Mouse (Mus musculus) midbrain, embryonic 14.5 days (tissue): ENCODE measurements around the gene Tenm3. TPM values are rescaled to one million over a fixed set of nuclear protein-coding genes. Genes with fewer than 3 reads are reported as not detected.

Experiments used
- ATAC-seq: fragments of 200-750 bp; cut with Nextera tagmentation; 2 replicates; pipeline ENCODE4 v1.8.0; 2017; ENCODE audit warnings: moderate number of reproducible peaks, moderate library complexity; ENCODE audit not compliant: low FRiP score, low TSS enrichment
- DNase-seq: peaks from one replicate; pipeline ENCODE4 v3.0.0-alpha.2; 2015
- H3K27ac ChIP-seq: fragments of 300-500 bp; sonication (generic); replicated peaks from 2 replicates; pipeline ENCODE4 v1.5.1; 2014; ENCODE audit warnings: mild to moderate bottlenecking, low read depth, low read length, moderate library complexity
- H3K27me3 ChIP-seq: fragments of 300-500 bp; sonication (generic); 2 replicates; pipeline ENCODE4 v1.6.1; 2014; ENCODE audit warnings: low read length, control low read depth, mixed read lengths; ENCODE audit not compliant: control insufficient read depth, insufficient read depth
- H3K36me3 ChIP-seq: fragments of 300-500 bp; sonication (generic); 2 replicates; pipeline ENCODE4 v1.6.1; 2014; ENCODE audit warnings: low read length, control low read depth; ENCODE audit not compliant: control insufficient read depth, insufficient read depth
- H3K4me1 ChIP-seq: fragments of 300-500 bp; sonication (generic); 2 replicates; pipeline ENCODE4 v1.6.1; 2014; ENCODE audit warnings: mild to moderate bottlenecking, antibody characterized with exemption, low read length, control low read depth; ENCODE audit not compliant: control insufficient read depth, insufficient read depth
- H3K4me2 ChIP-seq: fragments of 300-500 bp; sonication (generic); 2 replicates; pipeline ENCODE4 v1.6.1; 2014; ENCODE audit warnings: mild to moderate bottlenecking, low read length, moderate library complexity
- H3K4me3 ChIP-seq: fragments of 300-500 bp; sonication (generic); replicated peaks from 2 replicates; pipeline ENCODE4 v1.5.1; 2014; ENCODE audit warnings: low read depth, low read length
- H3K9ac ChIP-seq: fragments of 300-500 bp; sonication (generic); replicated peaks from 2 replicates; pipeline ENCODE4 v1.6.1; 2014; ENCODE audit warnings: mild to moderate bottlenecking, low read length, moderate library complexity
- H3K9me3 ChIP-seq: fragments of 300-500 bp; sonication (generic); 2 replicates; pipeline ENCODE4 v1.6.1; 2016; ENCODE audit warnings: low read length, control low read depth, mixed read lengths; ENCODE audit not compliant: control insufficient read depth
- WGBS: fragments of 180-500 bp; shearing (Covaris S2); extraction: QIAGEN DNeasy Blood & Tissue Kit; methylation state at CpG from one replicate; pipeline ENCODE4 v1.1.7; 2014; 5-methylcytosine and 5-hydroxymethylcytosine counted together
- polyA plus RNA-seq: library from polyadenylated mRNA; unstranded; fragments of >200 nt; fragmentation: Nextera tagmentation; extraction: Ambion mirVana; gene quantifications from 2 replicates; pipeline ENCODE4 v1.2.1, GENCODE M21; 2014

Tenm3 gene
- polyA plus RNA-seq, 1 experiment from 2014 or later, result 61.6 TPM

GRCm38 (mm10) chr8:48545631-48546030 is 298.1 kb downstream of the Tenm3 start:
- H3K27me3 ChIP-seq, result no peaks in the 10 kb centered on the region

GRCm38 (mm10) chr8:48544840-48545239 is 298.9 kb downstream of the Tenm3 start:
- Histone ChIP-seq H3K4me2 (no peak overlapping the region), H3K27me3 (no peaks in the 10 kb centered on the region), H3K9ac (no peak overlapping the region), H3K27ac (no peak overlapping the region), H3K4me3 (no peak overlapping the region), H3K4me1 (no peaks in the 10 kb centered on the region), H3K36me3 (no peaks in the 10 kb centered on the region), H3K9me3 (no peaks in the 10 kb centered on the region)
- no peak for DNase-seq
- WGBS, result 67% methylated on average over 7 of the region's 7 CpGs
- ATAC-seq, result no peak

More at GRCm38 (mm10) chr8:48545631-48546030, 298.1 kb downstream of the Tenm3 start:
- no peak overlapping the region for H3K4me3 ChIP-seq
- H3K9me3 ChIP-seq, result no peaks in the 10 kb centered on the region
- no peak for ATAC-seq
- H3K36me3 ChIP-seq, result no peaks in the 10 kb centered on the region
- no peak overlapping the region for H3K27ac ChIP-seq
- WGBS, result 72% methylated on average over 5 of the region's 5 CpGs
- H3K4me1 ChIP-seq, result no peaks in the 10 kb centered on the region
- DNase-seq, result no peak
- H3K9ac ChIP-seq, result no peak overlapping the region
- H3K4me2 ChIP-seq, result no peak overlapping the region

GRCm38 (mm10) chr8:48542141-48542540 is 301.6 kb downstream of the Tenm3 start:
- 72% methylated on average over 17 of the region's 17 CpGs for WGBS
- no peak overlapping the region for H3K27ac ChIP-seq

GRCm38 (mm10) chr8:48540894-48541293 is 302.9 kb downstream of the Tenm3 start:
- H3K9ac ChIP-seq, result no peak overlapping the region
- 47% methylated on average over 8 of the region's 8 CpGs for WGBS
- no peaks in the 10 kb centered on the region for H3K4me1 ChIP-seq
- no peak for DNase-seq
- no peaks in the 10 kb centered on the region for H3K9me3 ChIP-seq
- no peak for ATAC-seq
- no peaks in the 10 kb centered on the region for H3K36me3 ChIP-seq
- no peak overlapping the region for H3K4me3 ChIP-seq
- H3K27me3 ChIP-seq, result no peaks in the 10 kb centered on the region
- H3K27ac ChIP-seq, result no peak overlapping the region
- H3K4me2 ChIP-seq, result no peak overlapping the region

More at GRCm38 (mm10) chr8:48542141-48542540, 301.6 kb downstream of the Tenm3 start:
- ATAC-seq (no peak), DNase-seq (no peak)
- H3K36me3 ChIP-seq, result no peaks in the 10 kb centered on the region
- H3K9me3 ChIP-seq, result no peaks in the 10 kb centered on the region
- no peaks in the 10 kb centered on the region for H3K4me1 ChIP-seq
- H3K4me2 ChIP-seq, result no peak overlapping the region
- H3K9ac ChIP-seq, result no peak overlapping the region
- H3K4me3 ChIP-seq, result no peak overlapping the region
- H3K27me3 ChIP-seq, result no peaks in the 10 kb centered on the region

- WGBS, result 87% methylated on average over 3 of the region's 3 CpGs
These were observed 307.9 kb downstream of the Tenm3 start for GRCm38 (mm10) chr8:48535833-48536232.

GRCm38 (mm10) chr8:48531795-48532194 is 312.0 kb downstream of the Tenm3 start:
- Histone ChIP-seq H3K9me3 (no peaks in the 10 kb centered on the region), H3K27me3 (no peaks in the 10 kb centered on the region), H3K4me1 (0 out of 2 replicates have a peak, but pooled peaks cover 3% of the 10 kb centered on the region), H3K9ac (no peak overlapping the region), H3K36me3 (no peaks in the 10 kb centered on the region), H3K4me3 (no peak overlapping the region), H3K4me2 (no peak overlapping the region), H3K27ac (no peak overlapping the region)
- no peak for ATAC-seq
- 97% methylated on average over 5 of the region's 5 CpGs for WGBS
- no peak for DNase-seq

More at GRCm38 (mm10) chr8:48535833-48536232, 307.9 kb downstream of the Tenm3 start:
- no peak overlapping the region for H3K27ac ChIP-seq
- DNase-seq (no peak), ATAC-seq (no peak)
- H3K36me3 ChIP-seq, result no peaks in the 10 kb centered on the region
- H3K9me3 ChIP-seq, result no peaks in the 10 kb centered on the region
- no peak overlapping the region for H3K4me2 ChIP-seq
- no peak overlapping the region for H3K9ac ChIP-seq
- no peaks in the 10 kb centered on the region for H3K27me3 ChIP-seq
- no peak overlapping the region for H3K4me3 ChIP-seq
- no peaks in the 10 kb centered on the region for H3K4me1 ChIP-seq

- no peaks in the 10 kb centered on the region for H3K36me3 ChIP-seq
- no peak overlapping the region for H3K27ac ChIP-seq
- 0 out of 2 replicates have a peak, but pooled peaks cover 3% of the 10 kb centered on the region for H3K4me1 ChIP-seq
- H3K9me3 ChIP-seq, result no peaks in the 10 kb centered on the region
- no peaks in the 10 kb centered on the region for H3K27me3 ChIP-seq
- no peak overlapping the region for H3K4me2 ChIP-seq
- ATAC-seq, result no peak
- H3K9ac ChIP-seq, result no peak overlapping the region
- no peak for DNase-seq
- no peak overlapping the region for H3K4me3 ChIP-seq
- 96% methylated on average over 11 of the region's 11 CpGs for WGBS
These were observed 312.7 kb downstream of the Tenm3 start for GRCm38 (mm10) chr8:48530916-48531570.

- no peaks in the 10 kb centered on the region for H3K9me3 ChIP-seq
- ATAC-seq (no peak), DNase-seq (peak; percentile 87)
- no peak overlapping the region for H3K27ac ChIP-seq
- no peak overlapping the region for H3K4me2 ChIP-seq
- H3K36me3 ChIP-seq, result no peaks in the 10 kb centered on the region
- H3K4me3 ChIP-seq, result no peak overlapping the region
- H3K4me1 ChIP-seq, result 0 out of 2 replicates have a peak, but pooled peaks cover 3% of the 10 kb centered on the region
- 29% methylated on average over 6 of the region's 6 CpGs for whole genome bisulfite sequencing
- H3K27me3 ChIP-seq, result no peaks in the 10 kb centered on the region
- H3K9ac ChIP-seq, result no peak overlapping the region
These were observed 316.3 kb downstream of the Tenm3 start for GRCm38 (mm10) chr8:48527418-48527817.

- no peaks in the 10 kb centered on the region for H3K9me3 ChIP-seq
- H3K27ac ChIP-seq, result no peak overlapping the region
- ATAC-seq (no peak), DNase-seq (no peak)
- no peaks in the 10 kb centered on the region for H3K36me3 ChIP-seq
- no peak overlapping the region for H3K4me2 ChIP-seq
- WGBS, result 95% methylated on average over 4 of the region's 4 CpGs
- 0 out of 2 replicates have a peak, but pooled peaks cover 3% of the 10 kb centered on the region for H3K4me1 ChIP-seq
- H3K4me3 ChIP-seq, result no peak overlapping the region
- H3K9ac ChIP-seq, result no peak overlapping the region
- no peaks in the 10 kb centered on the region for H3K27me3 ChIP-seq
These were observed 321.1 kb downstream of the Tenm3 start for GRCm38 (mm10) chr8:48522536-48523123.
